Comparison of ENCODE assay signal across 18 mouse cellular contexts in the genomic region with DNA sequence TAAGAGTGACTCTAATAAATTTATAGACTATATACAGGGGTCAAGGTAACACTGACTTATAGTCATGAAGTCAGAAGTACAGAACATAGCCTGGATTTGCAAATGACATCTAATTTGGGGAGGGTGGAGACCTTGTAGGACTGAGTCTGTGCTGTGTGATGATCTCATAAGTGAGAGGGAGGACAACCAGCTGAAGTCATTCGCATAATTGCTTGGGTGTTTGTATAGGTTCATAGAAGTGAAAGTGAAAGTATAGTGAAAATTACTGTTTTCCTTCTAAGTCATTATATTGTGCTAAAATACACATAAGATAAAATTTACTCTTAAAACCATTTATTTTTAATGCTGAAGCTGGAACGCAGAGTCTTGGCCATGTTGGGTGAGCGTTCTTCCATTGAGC.
"Had no signal": no experiment of that assay in that cellular context is flagged by ENCODE, and none has a peak within 500 bp of the region (broad histone marks: within the 10 kb centered on the region; RNA-seq: fewer than 3 reads in every experiment).

No protein-coding gene starts in this region.

- H3K27me3 ChIP-seq: limb, embryonic 12.5 days; limb, embryonic 15.5 days; midbrain, embryonic 12.5 days; midbrain, embryonic 15.5 days; neural tube, embryonic 13.5 days; stomach, embryonic 15.5 days had no signal

- H3K4me1 ChIP-seq: limb, embryonic 12.5 days; limb, embryonic 15.5 days; midbrain, embryonic 12.5 days; midbrain, embryonic 15.5 days; neural tube, embryonic 13.5 days; stomach, embryonic 15.5 days had no signal

- DNase-seq: kidney, adult 9 months; kidney, postnatal 14 days; kidney, postnatal 4 days; left cerebral cortex, postnatal 4 days; liver, postnatal 0 days; lung, embryonic 14.5 days; retina, postnatal 1 day; right cerebral cortex, postnatal 25 days; spleen, adult 18-20 months; thymus, postnatal 36 days had no signal

- ATAC-seq: liver, postnatal 0 days; lung, postnatal 0 days; midbrain, embryonic 15.5 days had no signal

- H3K36me3 ChIP-seq: limb, embryonic 12.5 days; limb, embryonic 15.5 days; midbrain, embryonic 12.5 days; midbrain, embryonic 15.5 days; neural tube, embryonic 13.5 days; stomach, embryonic 15.5 days had no signal

- H3K9me3 ChIP-seq: limb, embryonic 12.5 days; limb, embryonic 15.5 days; midbrain, embryonic 12.5 days; midbrain, embryonic 15.5 days; neural tube, embryonic 13.5 days; stomach, embryonic 15.5 days had no signal

- H3K4me3 ChIP-seq: limb, embryonic 12.5 days; limb, embryonic 15.5 days; midbrain, embryonic 12.5 days; midbrain, embryonic 15.5 days; myocyte; neural tube, embryonic 13.5 days; stomach, embryonic 15.5 days had no signal
